Mouse (Mus musculus) ES-Bruce4 (cell line): ENCODE data around the gene Tctex1d1.

Experiments used
- CTCF ChIP-seq: IDR thresholded peaks from one replicate; pipeline ENCODE4 v1.8.1; 2011; ENCODE audit warnings: low read depth, low read length
- POLR2A ChIP-seq: IDR thresholded peaks from one replicate; pipeline ENCODE4 v1.8.1; 2011; ENCODE audit warnings: low read length; ENCODE audit not compliant: insufficient read depth

GRCm38 (mm10) chr4:103006266-103006665 lies 27.9 kb downstream of the Tctex1d1 start:
- TF ChIP-seq CTCF (no peak), POLR2A (no peak)
